Mouse (Mus musculus): ENCODE results near the gene Rapgef6.

Gene Rapgef6

GRCm38 (mm10) chr11:54741330-54741729 is 218.7 kb downstream of the Rapgef6 start:
- DNase-seq: no peak

DNA sequence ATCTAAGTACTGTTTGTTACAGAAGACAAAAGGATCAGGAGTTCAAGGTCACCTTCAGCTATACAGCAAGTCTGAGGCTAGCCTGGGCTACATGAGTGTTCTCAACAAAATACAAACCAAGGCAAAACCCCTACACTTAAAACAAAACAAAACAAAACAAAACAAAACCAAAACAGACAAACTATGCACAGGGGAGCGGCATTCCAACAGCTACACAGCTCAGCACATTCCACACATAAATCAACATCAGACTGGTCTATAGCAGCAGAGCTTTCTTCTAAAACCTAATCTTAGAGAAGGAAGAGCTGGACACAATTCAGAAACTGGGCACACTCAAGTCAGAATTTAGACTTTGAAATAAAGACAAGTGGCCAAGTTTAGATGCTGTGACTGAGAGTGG is 221.6 kb downstream of the Rapgef6 start:
- no peak for DNase-seq

Measured in layer of hippocampus, adult 9-11 months (tissue).